Mouse (Mus musculus) G1E (cell line): ENCODE measurements at regions not wholly inside any gene's neighbourhood (a gene's known extent, or its start where the extent isn't known, plus 50 kb on each side); places are given as distances from the start of the nearest gene placed in this dataset.

Source experiments
- CTCF ChIP-seq: IDR thresholded peaks from 2 replicates; pipeline ENCODE4 v1.5.1; 2012; ENCODE audit warnings: low read depth, low read length, inconsistent platforms, mixed read lengths
- GATA1 ChIP-seq: IDR thresholded peaks from 2 replicates; pipeline ENCODE4 v1.6.1; 2012; ENCODE audit warnings: borderline replicate concordance, low read length, inconsistent platforms, mixed read lengths
- POLR2AphosphoS5 ChIP-seq: IDR thresholded peaks from 2 replicates; pipeline ENCODE4 v1.6.1; 2012; ENCODE audit warnings: low read depth, low read length, inconsistent platforms; ENCODE audit not compliant: insufficient replicate concordance

GRCm38 (mm10) chr10:70368685-70369084, 71.6 kb upstream of the Fam13c start:
- TF ChIP-seq CTCF: no peak
- TF ChIP-seq GATA1: no peak
- TF ChIP-seq POLR2AphosphoS5: no peak
